ENCODE assay signal across 9 mouse cellular contexts in the genomic region with DNA sequence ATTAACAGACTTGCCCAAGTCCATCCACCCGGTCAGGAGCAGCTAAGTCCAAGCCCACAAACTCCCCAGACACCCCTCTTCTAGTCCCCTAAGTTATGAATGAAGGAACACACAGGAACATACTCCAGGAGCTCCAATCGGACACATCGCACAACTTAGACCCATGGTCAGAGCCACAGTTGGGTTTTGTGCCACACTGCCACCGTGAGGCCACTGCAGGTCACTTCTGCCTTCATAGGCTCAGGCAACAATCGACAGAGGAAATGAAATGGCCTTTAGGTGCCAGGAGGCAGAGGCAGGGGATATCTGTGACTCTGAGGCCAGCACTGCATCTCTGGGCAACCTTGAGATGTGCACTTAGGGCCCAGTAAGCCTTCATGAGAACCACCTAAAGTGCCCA. TPM values are rescaled to one million over a fixed set of nuclear protein-coding genes. Genes with fewer than 3 reads are reported as not detected.
A peak's percentile ranks its signal among the peaks of the same experiment; 100 is the strongest.
DNase-seq lines count a peak whose midpoint lies in the region; ATAC-seq and TF ChIP-seq lines count a peak whose summit lies in the region.
"Had no signal": no experiment of that assay in that cellular context is flagged by ENCODE, and none has a peak within 500 bp of the region (broad histone marks: within the 10 kb centered on the region; RNA-seq: fewer than 3 reads in every experiment).

No protein-coding gene starts in this region.

- H3K4me2 ChIP-seq in embryonic facial prominence, embryonic 15.5 days (replicated peaks) = no peak overlapping the region
- H3K4me2 ChIP-seq: liver, embryonic 15.5 days had no signal

- no peak for TF ChIP-seq POLR2A in bone marrow, adult 2 months (IDR thresholded peaks at IDR 0.05; ENCODE audit: borderline replicate concordance, control insufficient read depth, low read depth, low read length)

- peak; percentile 94 for TF ChIP-seq CTCF in bone marrow, adult 2 months (IDR thresholded peaks at IDR 0.05; ENCODE audit: control insufficient read depth, insufficient read depth, low read length)

- 6% methylated on average over 5 of the region's 5 CpGs for WGBS in bone marrow, adult 2 months
- 3% methylated on average over 5 of the region's 5 CpGs for WGBS in embryonic facial prominence, embryonic 15.5 days

- no peaks in the 10 kb centered on the region for H3K27me3 ChIP-seq in embryonic facial prominence, embryonic 15.5 days

- H3K27ac ChIP-seq in ES-E14 (ENCODE audit: insufficient read depth, low read depth, low read length, poor library complexity, severe bottlenecking) = no peak overlapping the region
- H3K27ac ChIP-seq in bone marrow, adult 2 months (ENCODE audit: control insufficient read depth, insufficient read depth, low read depth, low read length, poor library complexity) = no peak overlapping the region
- H3K27ac ChIP-seq in embryonic facial prominence, embryonic 15.5 days (replicated peaks) = no peak overlapping the region
- H3K27ac ChIP-seq: liver, embryonic 15.5 days had no signal

- ATAC-seq in embryonic facial prominence, embryonic 15.5 days (ENCODE audit: insufficient number of reproducible peaks, low FRiP score, low TSS enrichment, low read depth) = peak; percentile 63; the same call in 1 of the 2 replicates

- DNase-seq in ES-E14 (ENCODE audit: low read depth, low spot score) = peak; percentile 49
- peak; percentile 17 to 39 for DNase-seq in heart, adult 9 months (ENCODE audit: low spot score in 2 of 2)
- peak; percentile 48 to 79 for DNase-seq in layer of hippocampus, adult 18-20 months (ENCODE audit: low spot score in 2 of 2)
- peak; percentile 74 for DNase-seq in lung, postnatal 14 days
- DNase-seq in retina, adult 2 months (ENCODE audit: low read depth, low spot score) = peak; percentile 57
- DNase-seq in urinary bladder, postnatal 25 days (ENCODE audit: low spot score) = peak; percentile 68

- H3K9ac ChIP-seq in ES-E14 (ENCODE audit: insufficient read depth, low read depth, low read length, poor library complexity, severe bottlenecking) = no peak overlapping the region
- H3K9ac ChIP-seq in embryonic facial prominence, embryonic 15.5 days = no peak overlapping the region
- H3K9ac ChIP-seq: liver, embryonic 15.5 days had no signal

- H3K4me3 ChIP-seq in ES-E14 (ENCODE audit: insufficient read depth in 1 of 2, low read depth in 1 of 2, low read length in 2 of 2, poor library complexity in 1 of 2, severe bottlenecking in 1 of 2) = no peak overlapping the region
- H3K4me3 ChIP-seq in bone marrow, adult 2 months (replicated peaks; ENCODE audit: control insufficient read depth, low read depth, low read length) = no peak overlapping the region
- H3K4me3 ChIP-seq in embryonic facial prominence, embryonic 15.5 days (replicated peaks) = no peak overlapping the region
- H3K4me3 ChIP-seq: liver, embryonic 15.5 days had no signal

- in situ Hi-C loops in ES-E14 (cut with MboI; ENCODE audit: low sequenced_read_pairs in 2 of 2, unreplicated experiment in 2 of 2) = no loop called here

- H3K36me3 ChIP-seq in ES-E14 (ENCODE audit: control insufficient read depth, insufficient read depth, low read length, poor library complexity, severe bottlenecking) = no peaks in the 10 kb centered on the region
- no peaks in the 10 kb centered on the region for H3K36me3 ChIP-seq in embryonic facial prominence, embryonic 15.5 days
- H3K36me3 ChIP-seq: liver, embryonic 15.5 days had no signal

- H3K9me3 ChIP-seq in ES-E14 (ENCODE audit: control insufficient read depth, insufficient read depth, low read depth, low read length) = no peaks in the 10 kb centered on the region
- no peaks in the 10 kb centered on the region for H3K9me3 ChIP-seq in embryonic facial prominence, embryonic 15.5 days (replicated peaks)
- H3K9me3 ChIP-seq: liver, embryonic 15.5 days had no signal

- H3K4me1 ChIP-seq in ES-E14 (ENCODE audit: control insufficient read depth in 2 of 2, insufficient read depth in 2 of 2, low read length in 2 of 2, poor library complexity in 1 of 2) = peaks cover 0 to 5% of the 10 kb centered on the region in 2 experiments; a peak in 1 of 4 replicates
- no peaks in the 10 kb centered on the region for H3K4me1 ChIP-seq in bone marrow, adult 2 months (ENCODE audit: control insufficient read depth, insufficient read depth, low read length)
- no peaks in the 10 kb centered on the region for H3K4me1 ChIP-seq in embryonic facial prominence, embryonic 15.5 days

TF ChIP-seq in ES-E14, 5 proteins besides CTCF, POLR2A, EP300 and RAD21:
- TF ChIP-seq HCFC1 (IDR thresholded peaks at IDR 0.05; ENCODE audit: borderline replicate concordance, insufficient read depth, low read length) (no peak), ZC3H11A (IDR thresholded peaks at IDR 0.05; ENCODE audit: borderline replicate concordance, low read depth, low read length) (peak; percentile 51; the same call in 1 of the 2 replicates)

RNA-seq across cellular contexts. Expression of gene Hkdc1, which starts 11.3 kb away (rescaled TPM):
- total RNA-seq in ES-E14 (2012; rRNA removed) = 0.63 and 3.3 TPM in 2 replicates
- not detected in 2 replicates for polyA plus RNA-seq in bone marrow, adult 2 months (2011; ENCODE audit: insufficient read depth, insufficient read length, low replicate concordance, missing spikeins)
- 0.26 and 0.59 TPM in 2 replicates for polyA plus RNA-seq in embryonic facial prominence, embryonic 15.5 days (2015; fragmentation: Nextera tagmentation; extraction: Ambion mirVana)
- total RNA-seq in layer of hippocampus, adult 18-20 months (2021) = 1 to 10 TPM; 2.7 to 4.3 TPM

RNA-seq across cellular contexts. Expression of gene Hk1, which starts 31.2 kb away (rescaled TPM):
- total RNA-seq in ES-E14 (2012; rRNA removed) = 18.8 and 22.6 TPM in 2 replicates
- polyA plus RNA-seq in bone marrow, adult 2 months (2011; ENCODE audit: insufficient read depth, insufficient read length, low replicate concordance, missing spikeins) = 55.8 and 93.6 TPM in 2 replicates
- 39.4 and 40.9 TPM in 2 replicates for polyA plus RNA-seq in embryonic facial prominence, embryonic 15.5 days (2015; fragmentation: Nextera tagmentation; extraction: Ambion mirVana)
- 100 to 1,000 TPM; 311 to 316 TPM for total RNA-seq in layer of hippocampus, adult 18-20 months (2021)

RNA-seq across cellular contexts. Expression of gene 4930507D05Rik, which starts 38.3 kb away (rescaled TPM):
- total RNA-seq in ES-E14 (2012; rRNA removed) = 1.4 and 1.5 TPM in 2 replicates
- polyA plus RNA-seq in bone marrow, adult 2 months (2011; ENCODE audit: insufficient read depth, insufficient read length, low replicate concordance, missing spikeins) = not detected in 2 replicates
- 0.41 and 0.68 TPM in 2 replicates for polyA plus RNA-seq in embryonic facial prominence, embryonic 15.5 days (2015; fragmentation: Nextera tagmentation; extraction: Ambion mirVana)
- 1 to 10 TPM in 1 of 2 experiments, under 1 TPM in 1; 0.94 to 1.1 TPM for total RNA-seq in layer of hippocampus, adult 18-20 months (2021)

RNA-seq across cellular contexts. Expression of gene Supv3l1, which starts 38.6 kb away (rescaled TPM):
- 50.0 and 54.7 TPM in 2 replicates for total RNA-seq in ES-E14 (2012; rRNA removed)
- polyA plus RNA-seq in bone marrow, adult 2 months (2011; ENCODE audit: insufficient read depth, insufficient read length, low replicate concordance, missing spikeins) = 19.5 and 28.8 TPM in 2 replicates
- 22.5 and 24.0 TPM in 2 replicates for polyA plus RNA-seq in embryonic facial prominence, embryonic 15.5 days (2015; fragmentation: Nextera tagmentation; extraction: Ambion mirVana)
- 10 to 100 TPM; 21.6 to 22.3 TPM for total RNA-seq in layer of hippocampus, adult 18-20 months (2021)

Comparison
In these comparisons a context has a peak if more than half of its experiments do, and no peak if none do; other contexts are left out.
1. RNA of gene Hk1, which starts 31.2 kb away (total RNA-seq): 311 to 316 TPM in layer of hippocampus, adult 18-20 months; 18.8 to 22.6 TPM in ES-E14; every median in the first group is over 10 times any median in the second.
2. Peak in every context shown above with its lines, with median percentiles within 50 percentile points of each other: DNase-seq.